ENCODE assay signal across 18 mouse cellular contexts in the genomic region with DNA sequence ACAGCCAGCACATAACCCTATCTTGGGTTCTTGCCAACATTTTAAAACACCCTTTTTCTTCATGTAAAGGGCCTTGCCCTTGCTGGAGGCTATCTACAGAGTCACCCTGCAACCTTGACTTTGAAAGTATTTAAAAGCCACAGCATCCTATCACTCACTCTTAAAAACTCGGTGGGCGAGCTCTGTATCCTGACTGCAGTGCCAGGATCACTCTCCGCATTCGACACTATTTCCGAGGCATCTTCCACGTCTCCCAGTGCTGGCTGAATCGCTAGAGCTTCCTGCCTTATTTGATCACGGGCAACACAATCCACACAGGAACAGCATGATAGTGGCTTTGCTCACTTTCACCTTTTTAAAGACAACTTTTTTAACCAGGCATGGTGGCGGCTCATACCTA. TPM values are rescaled to one million over a fixed set of nuclear protein-coding genes. Genes with fewer than 3 reads are reported as not detected.
DNase-seq lines count a peak whose midpoint lies in the region; ATAC-seq and TF ChIP-seq lines count a peak whose summit lies in the region.
"Had no signal": no experiment of that assay in that cellular context is flagged by ENCODE, and none has a peak within 500 bp of the region (broad histone marks: within the 10 kb centered on the region; RNA-seq: fewer than 3 reads in every experiment).

No protein-coding gene starts in this region.

- no peak for TF ChIP-seq CTCF in hindbrain, postnatal 0 days (IDR thresholded peaks at IDR 0.05; ENCODE audit: low read depth)

- H3K4me3 ChIP-seq in heart, embryonic 11.5 days (ENCODE audit: low read depth, low read length): no peak overlapping the region
- no peak overlapping the region for H3K4me3 ChIP-seq in hindbrain, embryonic 16.5 days (ENCODE audit: low read length)
- H3K4me3 ChIP-seq in hindbrain, embryonic 11.5 days (ENCODE audit: low read depth, low read length): no peak overlapping the region
- no peak overlapping the region for H3K4me3 ChIP-seq in hindbrain, postnatal 0 days (ENCODE audit: low read length)
- H3K4me3 ChIP-seq: midbrain, embryonic 13.5 days; stomach, embryonic 15.5 days had no signal

- no peak overlapping the region for H3K4me2 ChIP-seq in heart, embryonic 11.5 days
- H3K4me2 ChIP-seq in hindbrain, embryonic 16.5 days (ENCODE audit: low read length): peak overlapping the region; percentile 9; the same call in 1 of the 2 replicates
- no peak overlapping the region for H3K4me2 ChIP-seq in hindbrain, embryonic 11.5 days (replicated peaks; ENCODE audit: low read depth, low read length)
- H3K4me2 ChIP-seq in hindbrain, postnatal 0 days (ENCODE audit: low read depth, low read length): peak overlapping the region; percentile 31; the same call in 1 of the 2 replicates
- H3K4me2 ChIP-seq: midbrain, embryonic 13.5 days; stomach, embryonic 15.5 days had no signal

- 0 out of 2 replicates have a peak overlapping the region, but pooled peaks have one; percentile 1 for H3K27ac ChIP-seq in heart, embryonic 11.5 days (ENCODE audit: low read depth, low read length)
- no peak overlapping the region for H3K27ac ChIP-seq in hindbrain, embryonic 16.5 days (ENCODE audit: low read depth, low read length)
- H3K27ac ChIP-seq in hindbrain, embryonic 11.5 days (ENCODE audit: low read depth, low read length): no peak overlapping the region
- 0 out of 2 replicates have a peak overlapping the region, but pooled peaks have one; percentile 27 for H3K27ac ChIP-seq in hindbrain, postnatal 0 days
- H3K27ac ChIP-seq: midbrain, embryonic 13.5 days; stomach, embryonic 15.5 days had no signal

- DNase-seq in heart, adult 8-10 months (ENCODE audit: low spot score): no peak
- no peak for DNase-seq in hindbrain, embryonic 11.5 days (ENCODE audit: low spot score)
- peak; percentile 4 for DNase-seq in T-cell, adult 2 months (ENCODE audit: low spot score)
- no peak for DNase-seq in hindbrain, postnatal 0 days (ENCODE audit: low spot score)
- DNase-seq in gastrocnemius, postnatal 36 days: no peak
- DNase-seq: adrenal gland, postnatal 36 days; heart, adult 18-20 months; kidney, postnatal 14 days; layer of hippocampus, adult 9-11 months; lung, adult 18-20 months; lung, postnatal 36 days; spleen, adult 18-20 months had no signal

- 53% methylated on average over 9 of the region's 9 CpGs for WGBS in heart, embryonic 11.5 days (ENCODE audit: insufficient replicate concordance)
- 74% methylated on average over 9 of the region's 9 CpGs for WGBS in hindbrain, embryonic 16.5 days
- 88% methylated on average over 9 of the region's 9 CpGs for WGBS in hindbrain, embryonic 11.5 days
- 55% methylated on average over 9 of the region's 9 CpGs for WGBS in hindbrain, postnatal 0 days

- H3K9me3 ChIP-seq in heart, embryonic 11.5 days (replicated peaks; ENCODE audit: control insufficient read depth, low read length): no peaks in the 10 kb centered on the region
- no peaks in the 10 kb centered on the region for H3K9me3 ChIP-seq in hindbrain, embryonic 16.5 days (ENCODE audit: control insufficient read depth, low read length)
- H3K9me3 ChIP-seq in hindbrain, embryonic 11.5 days (ENCODE audit: control insufficient read depth, low read length): no peaks in the 10 kb centered on the region
- H3K9me3 ChIP-seq in hindbrain, postnatal 0 days (ENCODE audit: low read length): no peaks in the 10 kb centered on the region
- H3K9me3 ChIP-seq: midbrain, embryonic 13.5 days; stomach, embryonic 15.5 days had no signal

- no peaks in the 10 kb centered on the region for H3K27me3 ChIP-seq in heart, embryonic 11.5 days (ENCODE audit: control insufficient read depth, insufficient read depth, low read length)
- no peaks in the 10 kb centered on the region for H3K27me3 ChIP-seq in hindbrain, embryonic 16.5 days (replicated peaks; ENCODE audit: control insufficient read depth, insufficient read depth, low read length)
- no peaks in the 10 kb centered on the region for H3K27me3 ChIP-seq in hindbrain, embryonic 11.5 days (ENCODE audit: control insufficient read depth, insufficient read depth, low read length)
- no peaks in the 10 kb centered on the region for H3K27me3 ChIP-seq in hindbrain, postnatal 0 days (ENCODE audit: insufficient read depth, low read length)
- H3K27me3 ChIP-seq: midbrain, embryonic 13.5 days; stomach, embryonic 15.5 days had no signal

- intact Hi-C loops in gastrocnemius, postnatal 36 days (cut with DNase I): no loop called here

- no peaks in the 10 kb centered on the region for H3K36me3 ChIP-seq in heart, embryonic 11.5 days (ENCODE audit: control insufficient read depth, insufficient read depth, low read length)
- no peaks in the 10 kb centered on the region for H3K36me3 ChIP-seq in hindbrain, embryonic 16.5 days (ENCODE audit: control insufficient read depth, insufficient read depth, low read length)
- no peaks in the 10 kb centered on the region for H3K36me3 ChIP-seq in hindbrain, embryonic 11.5 days (ENCODE audit: control insufficient read depth, insufficient read depth, low read length)
- H3K36me3 ChIP-seq in hindbrain, postnatal 0 days (ENCODE audit: insufficient read depth, low read length): no peaks in the 10 kb centered on the region
- H3K36me3 ChIP-seq: stomach, embryonic 15.5 days had no signal

- peaks cover 84% of the 10 kb centered on the region for H3K4me1 ChIP-seq in heart, embryonic 11.5 days (ENCODE audit: control insufficient read depth, insufficient read depth, low read length)
- H3K4me1 ChIP-seq in hindbrain, embryonic 16.5 days (ENCODE audit: control insufficient read depth, insufficient read depth, low read depth, low read length): peaks cover 52% of the 10 kb centered on the region
- H3K4me1 ChIP-seq in hindbrain, embryonic 11.5 days (replicated peaks; ENCODE audit: control insufficient read depth, insufficient read depth, low read length): peaks cover 23% of the 10 kb centered on the region
- H3K4me1 ChIP-seq in hindbrain, postnatal 0 days (ENCODE audit: insufficient read depth, low read length): peaks cover 54% of the 10 kb centered on the region

- no peak for ATAC-seq in heart, embryonic 11.5 days (replicated peaks; ENCODE audit: insufficient number of reproducible peaks, low FRiP score, low TSS enrichment)
- no peak for ATAC-seq in hindbrain, embryonic 16.5 days
- no peak for ATAC-seq in hindbrain, embryonic 11.5 days (ENCODE audit: low FRiP score)
- no peak for ATAC-seq in hindbrain, postnatal 0 days
- ATAC-seq: CD4-positive, CD25-positive, alpha-beta regulatory T cell, adult 4 months; intestine, postnatal 0 days; midbrain, embryonic 13.5 days had no signal

- peak overlapping the region; percentile 11; the same call in 1 of the 2 replicates for H3K9ac ChIP-seq in heart, embryonic 11.5 days (ENCODE audit: low read depth, low read length)
- H3K9ac ChIP-seq in hindbrain, embryonic 16.5 days (ENCODE audit: low read depth, low read length): no peak overlapping the region
- H3K9ac ChIP-seq in hindbrain, embryonic 11.5 days (ENCODE audit: low read depth, low read length): no peak overlapping the region
- H3K9ac ChIP-seq in hindbrain, postnatal 0 days (replicated peaks; ENCODE audit: low read length): no peak overlapping the region
- H3K9ac ChIP-seq: stomach, embryonic 15.5 days had no signal

RNA-seq across cellular contexts. Expression of gene Vps37b, which starts 14.1 kb away (rescaled TPM):
- polyA plus RNA-seq in heart, embryonic 11.5 days (2014; fragmentation: Nextera tagmentation; extraction: Ambion mirVana): 43.3 and 48.2 TPM in 2 replicates
- total RNA-seq in heart, adult 8-10 months (2022): 10 to 100 TPM; 13.7 to 24.0 (median 16.5) TPM
- 70.9 and 81.1 TPM in 2 replicates for polyA plus RNA-seq in hindbrain, embryonic 16.5 days (2015; fragmentation: Nextera tagmentation; extraction: Ambion mirVana)
- polyA plus RNA-seq in hindbrain, embryonic 11.5 days (2014; fragmentation: Nextera tagmentation; extraction: Ambion mirVana): 38.3 and 48.8 TPM in 2 replicates
- 104 and 110 TPM in 2 replicates for total RNA-seq in hindbrain, postnatal 0 days (2014; rRNA removed)
- 94.0 and 95.1 TPM in 2 replicates for polyA plus RNA-seq in hindbrain, postnatal 0 days (2015; fragmentation: Nextera tagmentation; extraction: Ambion mirVana)
- total RNA-seq in gastrocnemius, postnatal 36 days (2021): 1 to 10 TPM; 4.7 to 4.8 TPM

RNA-seq across cellular contexts. Expression of gene Hip1r, which starts 44.5 kb away (rescaled TPM):
- 2.7 and 2.9 TPM in 2 replicates for polyA plus RNA-seq in heart, embryonic 11.5 days (2014; fragmentation: Nextera tagmentation; extraction: Ambion mirVana)
- 10 to 100 TPM; 11.5 to 15.5 (median 13.7) TPM for total RNA-seq in heart, adult 8-10 months (2022)
- 34.3 and 35.3 TPM in 2 replicates for polyA plus RNA-seq in hindbrain, embryonic 16.5 days (2015; fragmentation: Nextera tagmentation; extraction: Ambion mirVana)
- polyA plus RNA-seq in hindbrain, embryonic 11.5 days (2014; fragmentation: Nextera tagmentation; extraction: Ambion mirVana): 6.0 and 9.7 TPM in 2 replicates
- total RNA-seq in hindbrain, postnatal 0 days (2014; rRNA removed): 46.9 and 65.5 TPM in 2 replicates
- polyA plus RNA-seq in hindbrain, postnatal 0 days (2015; fragmentation: Nextera tagmentation; extraction: Ambion mirVana): 32.6 and 33.9 TPM in 2 replicates
- 1 to 10 TPM; 7.2 to 8.1 TPM for total RNA-seq in gastrocnemius, postnatal 36 days (2021)

Comparison
In these comparisons a context has a peak if more than half of its experiments do, and no peak if none do; other contexts are left out.
1. H3K27ac ChIP-seq: peak in heart, embryonic 11.5 days (single experiment) and hindbrain, postnatal 0 days (single experiment); none in hindbrain, embryonic 16.5 days (single experiment) and hindbrain, embryonic 11.5 days (single experiment).
2. H3K4me2 ChIP-seq: peak in hindbrain, embryonic 16.5 days (single experiment) and hindbrain, postnatal 0 days (single experiment); none in heart, embryonic 11.5 days (single experiment) and hindbrain, embryonic 11.5 days (single experiment).